Mouse (Mus musculus): ENCODE results near the gene Med31. TPM values are rescaled to one million over a fixed set of nuclear protein-coding genes. Genes with fewer than 3 reads are reported as not detected.

Gene Med31
- total RNA-seq (2015; ENCODE audit: low replicate concordance) (0.77 and 7.7 TPM in 2 replicates), total RNA-seq (2017; ENCODE audit: low replicate concordance) (4.1 and 6.6 TPM in 2 replicates)

GRCm38 (mm10) chr11:72215410-72215797, at the start of gene Med31:
TSS of gene Med31 (minus strand) at chr11:72215592.
- peak; percentile 76 for ATAC-seq (replicated peaks; ENCODE audit: low FRiP score, poor library complexity, severe bottlenecking)

DNA sequence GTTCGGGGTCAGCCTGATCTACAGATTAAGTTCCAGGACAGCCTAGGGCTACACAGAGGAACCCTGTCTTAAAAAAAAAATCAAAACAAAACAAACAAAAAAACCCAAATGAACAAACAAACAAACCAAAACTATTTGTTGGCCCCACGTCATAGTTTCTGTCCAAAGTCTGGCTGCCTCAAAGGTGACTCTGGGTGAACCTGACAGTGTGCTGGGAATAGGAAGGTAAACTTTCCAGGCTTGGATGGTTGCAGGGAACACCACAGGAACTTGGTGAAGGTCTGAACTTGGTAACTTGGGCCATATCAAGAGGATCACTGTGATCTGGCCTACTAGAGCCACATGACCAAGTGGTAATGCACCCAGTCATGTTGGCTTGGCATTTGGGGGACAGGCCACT, 41.0 kb upstream of the Med31 start:
- ATAC-seq (replicated peaks; ENCODE audit: low FRiP score, poor library complexity, severe bottlenecking), result no peak

DNA sequence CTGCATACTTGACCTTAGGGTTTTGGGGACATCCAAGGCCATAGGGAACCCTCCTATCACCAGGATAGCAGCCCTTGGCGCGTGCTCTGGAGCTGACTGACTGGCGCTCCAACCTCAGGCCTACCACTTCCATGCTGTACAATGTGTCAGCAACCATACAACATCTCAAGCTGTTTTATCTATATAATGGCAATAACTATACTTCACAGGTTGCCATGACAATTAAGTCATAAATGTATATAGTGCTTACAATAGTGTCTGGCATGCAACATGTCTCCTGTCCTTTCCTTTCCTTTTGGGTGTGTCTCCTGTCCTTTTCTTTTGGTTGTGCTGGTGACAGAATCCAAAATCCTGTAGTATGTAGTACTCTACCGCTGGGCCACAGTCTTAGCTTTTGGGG, 40.2 kb upstream of the Med31 start:
- ATAC-seq (replicated peaks; ENCODE audit: low FRiP score, poor library complexity, severe bottlenecking), result no peak

DNA sequence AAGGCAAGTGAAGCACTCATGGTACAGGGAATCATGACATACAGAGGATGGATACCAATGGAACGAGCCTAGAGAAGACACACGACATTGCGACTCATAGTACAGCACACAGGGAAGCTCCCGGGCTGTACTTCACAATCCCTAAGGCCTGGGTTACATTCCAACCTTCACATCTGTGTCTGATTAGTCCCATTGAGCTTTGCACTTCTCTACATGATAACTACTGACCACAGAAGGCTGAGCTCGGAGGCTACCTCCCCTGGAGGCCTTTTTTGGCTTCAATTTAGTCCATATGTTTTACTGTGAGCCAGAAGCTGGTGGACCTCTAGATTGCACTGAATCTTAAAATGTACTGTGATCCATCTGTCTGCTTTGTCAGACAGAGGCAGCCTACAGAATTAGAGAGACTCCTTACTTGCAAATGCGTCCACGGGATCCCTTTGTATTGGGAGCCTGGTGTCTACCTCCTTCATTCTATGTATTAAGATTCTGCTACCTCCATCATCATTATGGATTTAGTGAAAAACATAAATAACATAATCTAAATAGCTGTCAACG, 29.9 kb upstream of the Med31 start:
- no peak for ATAC-seq (replicated peaks; ENCODE audit: low FRiP score, poor library complexity, severe bottlenecking)

GRCm38 (mm10) chr11:72240062-72240860, 24.9 kb upstream of the Med31 start:
- no peak for ATAC-seq (replicated peaks; ENCODE audit: low FRiP score, poor library complexity, severe bottlenecking)

- ATAC-seq (replicated peaks; ENCODE audit: low FRiP score, poor library complexity, severe bottlenecking), result no peak
Measured at GRCm38 (mm10) chr11:72234013-72234412, 18.6 kb upstream of the Med31 start.

GRCm38 (mm10) chr11:72232991-72233390, 17.6 kb upstream of the Med31 start:
- ATAC-seq (replicated peaks; ENCODE audit: low FRiP score, poor library complexity, severe bottlenecking), result no peak

DNA sequence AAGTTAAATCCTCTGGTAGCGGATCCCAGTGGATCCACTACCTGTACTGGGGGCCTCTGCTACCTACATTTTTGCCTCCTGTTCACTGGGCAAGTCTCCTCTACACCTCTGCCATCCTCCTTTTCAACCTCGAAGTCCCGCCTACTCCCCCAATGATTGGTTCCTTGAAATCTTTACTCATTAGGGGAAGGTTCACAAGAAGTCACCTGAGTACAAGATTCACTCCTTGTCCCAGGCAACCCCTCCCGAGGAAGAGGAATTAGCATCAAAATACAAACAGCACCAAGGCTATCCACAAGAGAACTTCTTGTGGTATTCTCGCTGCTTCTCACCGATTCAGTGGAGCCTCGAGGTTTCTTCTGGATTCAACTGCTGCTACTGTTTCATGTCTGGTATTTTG, 16.7 kb upstream of the Med31 start:
- ATAC-seq (replicated peaks; ENCODE audit: low FRiP score, poor library complexity, severe bottlenecking), result no peak

- ATAC-seq (replicated peaks; ENCODE audit: low FRiP score, poor library complexity, severe bottlenecking), result no peak
Measured at GRCm38 (mm10) chr11:72228513-72228912, 13.1 kb upstream of the Med31 start.

- ATAC-seq (replicated peaks; ENCODE audit: low FRiP score, poor library complexity, severe bottlenecking), result no peak
Measured at GRCm38 (mm10) chr11:72226901-72227300, 11.5 kb upstream of the Med31 start.

DNA sequence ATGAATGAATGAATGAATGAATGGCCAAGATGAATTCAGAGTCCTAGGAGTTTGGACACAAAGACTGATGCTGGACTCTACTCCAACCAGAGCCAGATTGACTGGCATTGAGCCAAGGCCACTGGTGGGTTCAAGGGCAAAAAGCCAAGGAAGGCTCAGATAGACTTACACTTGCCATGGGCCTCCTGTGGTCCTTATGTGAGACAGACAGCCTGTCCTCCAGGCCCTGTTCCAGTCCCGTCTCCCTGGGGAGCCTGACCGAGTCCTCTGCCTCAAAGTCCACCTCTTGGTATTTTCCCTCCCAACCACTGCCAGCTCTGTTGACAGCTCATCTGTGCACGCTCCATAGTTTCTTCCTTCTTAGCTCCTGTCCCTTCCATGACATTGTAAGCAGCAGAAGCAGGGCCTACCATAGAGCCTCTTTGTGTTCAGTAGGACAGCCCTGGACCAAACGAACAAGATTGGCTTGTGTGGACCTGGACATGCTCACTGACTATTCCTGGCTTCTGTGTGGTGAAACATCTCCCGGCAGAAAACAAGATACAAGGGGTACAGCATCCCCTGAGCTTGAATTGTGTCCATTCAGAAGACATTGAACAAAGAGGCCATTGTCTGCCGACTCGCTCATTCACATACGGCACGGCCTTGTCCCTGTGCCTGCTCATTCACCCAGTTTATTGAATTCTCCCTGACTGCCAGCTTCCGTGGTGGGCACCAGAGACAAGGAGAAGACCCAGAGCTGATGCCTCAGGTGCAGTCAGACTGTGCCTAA, 10.8 kb upstream of the Med31 start:
- no peak for ATAC-seq (replicated peaks; ENCODE audit: low FRiP score, poor library complexity, severe bottlenecking)

DNA sequence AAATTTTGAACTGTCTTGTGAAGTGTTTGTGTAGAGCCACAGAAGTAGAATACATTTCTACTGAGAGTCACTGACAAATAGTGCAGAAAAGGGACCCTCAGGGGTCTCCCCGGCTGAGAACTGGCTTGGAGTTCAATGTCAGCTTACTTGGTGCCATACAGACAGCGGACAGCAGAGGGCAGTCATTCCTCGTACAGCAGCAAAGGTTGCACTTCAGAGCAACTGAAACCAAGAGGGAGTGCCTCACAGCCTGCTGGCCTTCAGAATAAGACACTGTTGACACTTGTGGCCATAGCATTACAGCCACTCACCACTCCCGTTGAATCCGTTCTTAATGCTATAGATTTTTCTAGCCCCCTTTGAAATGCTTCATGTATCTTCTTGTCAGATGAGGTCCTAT, 9.5 kb upstream of the Med31 start:
- ATAC-seq (replicated peaks; ENCODE audit: low FRiP score, poor library complexity, severe bottlenecking), result peak; percentile 71

DNA sequence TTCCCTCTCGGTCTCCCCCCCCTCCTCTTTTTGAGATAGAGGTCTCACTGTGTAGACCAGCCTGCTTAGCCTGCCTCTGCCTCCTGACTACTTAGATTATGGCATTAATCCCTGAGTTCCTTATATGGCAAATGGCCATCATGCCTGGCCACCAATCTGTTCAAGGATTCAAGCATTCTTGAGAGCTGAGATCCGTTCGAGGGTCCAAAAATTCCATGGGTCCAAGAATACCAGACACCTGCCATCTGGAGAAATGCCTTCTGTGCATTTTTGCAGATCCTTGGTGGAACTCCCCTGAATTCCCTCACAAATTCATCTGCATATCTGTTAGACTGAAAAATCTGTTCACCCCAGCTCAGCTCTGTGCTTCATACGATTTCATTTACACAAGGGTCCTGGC, 8.0 kb upstream of the Med31 start:
- no peak for ATAC-seq (replicated peaks; ENCODE audit: low FRiP score, poor library complexity, severe bottlenecking)

GRCm38 (mm10) chr11:72221278-72221677, 5.9 kb upstream of the Med31 start:
- ATAC-seq (replicated peaks; ENCODE audit: low FRiP score, poor library complexity, severe bottlenecking), result peak; percentile 80

DNA sequence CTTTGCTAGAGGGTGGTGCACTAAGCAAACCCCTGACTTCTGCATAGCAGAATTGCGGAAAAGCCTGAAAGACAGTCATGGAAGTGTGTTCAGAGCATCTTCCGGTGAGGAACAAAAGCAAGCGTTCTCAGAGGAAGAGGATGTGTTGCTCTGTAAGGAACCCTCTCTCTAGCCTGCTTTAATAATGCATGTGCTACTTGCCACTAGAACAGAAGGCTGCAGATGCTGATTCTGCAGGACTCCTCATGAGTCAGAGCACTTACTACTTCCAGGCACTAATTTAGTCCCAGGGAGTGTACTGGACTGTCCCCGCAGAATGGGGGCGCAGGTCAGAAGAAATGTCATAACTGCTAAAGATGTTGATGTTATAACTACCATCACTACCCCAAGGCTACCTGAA, 1.7 kb upstream of the Med31 start:
- ATAC-seq (replicated peaks; ENCODE audit: low FRiP score, poor library complexity, severe bottlenecking), result no peak

DNA sequence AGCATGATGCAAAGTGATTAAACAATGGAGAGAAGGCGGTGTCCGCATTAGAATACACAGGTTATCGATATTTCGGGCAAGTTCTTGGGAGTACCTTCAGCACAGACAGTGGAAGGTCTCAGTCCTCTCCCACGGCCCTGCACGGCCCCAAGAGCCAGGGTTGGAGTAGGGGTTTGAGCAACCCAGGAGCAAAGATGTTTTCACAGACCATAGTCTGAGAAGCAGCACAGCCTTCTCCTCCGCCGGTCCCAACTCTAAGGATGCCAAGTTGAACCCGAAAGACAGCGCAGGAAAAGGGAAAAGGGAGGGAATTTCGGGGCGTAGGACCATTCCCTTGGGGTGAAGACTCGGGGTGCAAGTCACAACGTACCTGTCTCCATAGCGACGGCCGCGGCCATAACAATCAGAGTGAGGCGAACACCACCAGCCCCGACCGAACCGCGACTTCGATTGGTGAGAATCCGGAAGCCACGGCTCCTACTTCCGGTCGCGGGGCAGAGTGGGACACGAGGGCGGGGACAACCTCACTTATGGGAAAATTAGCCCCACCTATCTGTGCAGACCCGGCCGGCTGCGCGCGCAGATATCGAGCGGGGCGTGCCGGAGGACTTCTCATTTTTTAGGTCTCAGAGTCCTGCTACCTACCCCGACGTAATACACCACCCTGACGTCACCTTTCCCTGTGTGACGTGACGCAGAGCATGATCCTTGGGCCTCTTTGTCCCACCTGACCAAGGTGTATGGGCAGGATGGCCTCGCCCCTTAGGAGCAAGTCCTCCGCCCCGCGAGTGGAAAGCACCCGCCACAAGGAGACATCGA, 592 bp downstream of the Med31 start:
- peak; percentile 97 for ATAC-seq (replicated peaks; ENCODE audit: low FRiP score, poor library complexity, severe bottlenecking)

GRCm38 (mm10) chr11:72207834-72208377, 7.5 kb downstream of the Med31 start:
- no peak for ATAC-seq (replicated peaks; ENCODE audit: low FRiP score, poor library complexity, severe bottlenecking)

DNA sequence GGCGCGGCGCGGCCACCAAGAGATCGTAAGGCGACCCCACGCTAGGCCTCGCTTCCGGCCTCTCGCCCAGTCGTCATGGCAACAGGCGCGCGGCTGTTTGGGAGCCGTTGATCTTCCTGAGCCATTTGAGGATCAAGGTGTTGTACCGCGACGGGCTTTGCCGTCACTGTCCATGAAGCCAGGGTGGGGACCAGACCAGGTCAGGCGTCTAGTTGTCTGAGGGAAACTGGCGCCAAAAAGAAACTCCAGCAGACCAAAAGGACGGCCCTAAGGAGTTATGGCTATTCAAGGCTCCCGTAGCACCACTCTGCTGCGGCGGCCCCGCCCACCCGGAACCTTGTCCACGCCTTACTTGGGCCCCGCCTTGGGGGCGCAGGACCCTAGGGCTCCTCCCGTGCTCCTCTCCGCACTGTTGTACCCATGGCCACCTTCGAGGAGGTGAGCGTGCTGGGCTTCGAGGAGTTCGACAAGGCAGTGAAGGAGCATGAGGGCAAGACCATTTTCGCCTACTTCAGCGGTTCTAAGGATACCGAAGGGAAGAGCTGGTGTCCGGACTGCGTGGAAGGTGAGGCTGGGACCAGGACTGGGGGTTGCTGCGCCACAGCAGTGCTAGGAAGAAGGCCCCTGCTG, 8.1 kb downstream of the Med31 start, which contains the start of the genes 4933427D14Rik and Txndc17:
Gene 4933427D14Rik (minus strand): TSS at position 256 of the 630 bp plus-strand sequence.
Gene Txndc17 (plus strand): TSS at position 344 of the 630 bp plus-strand sequence.
- ATAC-seq (replicated peaks; ENCODE audit: low FRiP score, poor library complexity, severe bottlenecking), result peak; percentile 95

All from erythroblast, adult 5-6 weeks (primary cell).